Mouse (Mus musculus): Measurements from ENCODE around the gene Klf13.

The Klf13 gene

DNA sequence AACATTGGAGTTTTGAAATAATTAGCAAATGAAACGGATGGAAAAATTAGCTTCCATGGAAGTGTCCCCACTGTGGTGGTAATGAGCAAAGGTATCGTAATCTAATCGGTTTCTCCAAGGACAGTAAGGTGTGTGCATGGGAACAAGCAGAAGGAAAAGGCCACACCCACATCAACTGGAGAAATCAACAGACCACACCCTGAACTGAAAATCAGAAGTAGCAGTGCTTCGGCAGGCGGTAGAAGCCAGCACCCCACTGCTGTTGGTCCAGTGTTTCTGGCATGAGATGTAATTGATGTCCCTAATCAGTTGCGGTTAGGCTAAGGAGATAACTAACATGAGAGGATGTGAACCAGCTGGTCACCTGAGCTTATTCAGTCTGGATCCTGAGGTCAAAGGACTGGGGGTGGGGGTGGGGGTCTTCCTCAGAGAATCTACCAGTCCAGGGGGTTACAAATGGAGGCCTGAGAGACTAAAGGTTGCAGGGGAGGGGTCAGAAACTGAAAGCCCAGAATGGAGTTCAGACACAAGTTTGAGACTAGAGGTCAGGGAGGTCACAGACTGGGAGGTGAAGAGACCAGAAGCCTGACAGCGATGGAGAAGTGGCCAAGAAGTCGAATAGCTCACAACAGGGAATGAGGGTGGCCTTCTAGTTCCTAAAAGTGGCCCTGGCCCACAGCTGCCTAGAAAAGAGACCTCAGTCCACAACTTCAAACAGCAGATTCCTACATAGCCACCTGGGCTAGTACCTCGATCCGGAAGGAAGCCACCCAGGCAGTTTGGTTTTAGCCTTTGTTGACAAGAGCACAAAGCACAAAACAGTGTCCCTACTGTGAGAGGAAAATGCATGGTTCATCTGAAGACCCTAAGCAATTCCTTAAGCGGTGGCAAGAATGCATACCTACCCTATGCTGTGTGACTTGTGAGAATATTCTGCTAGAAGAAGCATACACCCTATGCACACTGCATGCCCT is 9.1 kb upstream of the Klf13 start:
- DNase-seq, result no peak

- DNase-seq, result no peak
These were observed 5.2 kb upstream of the Klf13 start for GRCm38 (mm10) chr7:63943946-63944345.

- DNase-seq, result no peak
These were observed 2.8 kb upstream of the Klf13 start for GRCm38 (mm10) chr7:63941501-63941900.

DNA sequence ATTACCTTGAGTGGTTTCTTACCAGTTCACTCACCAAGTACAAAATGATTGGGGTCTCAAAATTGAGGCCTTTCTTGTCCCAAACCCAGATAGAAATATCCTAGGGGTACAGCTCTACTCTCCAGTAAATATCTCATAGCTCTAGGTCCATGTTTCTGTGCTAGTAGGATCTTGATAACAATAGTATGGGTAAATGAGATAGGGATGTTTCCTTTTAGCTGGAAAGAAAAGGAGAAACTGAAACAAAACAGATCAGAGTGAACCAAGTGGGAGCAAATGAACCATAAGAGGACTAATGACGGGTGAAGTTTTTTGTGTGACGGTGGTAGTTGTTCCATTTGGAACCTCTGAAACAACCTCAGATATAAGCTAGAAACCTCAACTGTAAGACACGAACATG is 2.3 kb upstream of the Klf13 start:
- no peak for DNase-seq

- peak in 1 of 2 experiments; percentile 19 for DNase-seq
These were observed 1.6 kb upstream of the Klf13 start for GRCm38 (mm10) chr7:63940321-63940720.

DNA sequence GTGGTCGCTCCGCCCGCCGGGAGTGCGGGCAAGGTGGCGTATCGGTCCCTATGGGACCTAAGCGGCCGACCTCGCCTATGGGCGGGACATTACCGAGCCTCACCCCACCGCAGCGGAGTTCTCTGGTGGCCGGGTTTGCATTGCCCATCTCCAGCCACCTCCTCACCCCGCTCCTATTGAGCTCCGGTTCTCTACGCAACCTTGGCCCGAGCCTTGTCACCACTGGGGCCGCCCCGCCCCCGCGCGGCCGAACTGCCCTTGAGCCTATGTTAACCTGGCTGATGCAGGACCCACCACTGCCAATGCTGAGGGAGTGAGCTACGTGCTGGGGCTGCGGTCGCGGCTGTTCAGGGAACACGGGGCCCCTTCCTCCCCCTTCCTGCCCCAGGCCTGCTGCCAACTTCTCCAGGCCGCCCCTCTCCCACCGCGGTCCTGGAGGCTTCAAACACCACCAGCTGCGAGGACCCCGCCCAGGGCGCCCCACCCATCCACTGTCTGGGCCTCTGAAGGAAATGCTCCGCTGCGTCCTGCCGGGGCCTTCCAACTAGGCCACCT is 759 bp upstream of the Klf13 start:
- DNase-seq, result peak; percentile 84

DNA sequence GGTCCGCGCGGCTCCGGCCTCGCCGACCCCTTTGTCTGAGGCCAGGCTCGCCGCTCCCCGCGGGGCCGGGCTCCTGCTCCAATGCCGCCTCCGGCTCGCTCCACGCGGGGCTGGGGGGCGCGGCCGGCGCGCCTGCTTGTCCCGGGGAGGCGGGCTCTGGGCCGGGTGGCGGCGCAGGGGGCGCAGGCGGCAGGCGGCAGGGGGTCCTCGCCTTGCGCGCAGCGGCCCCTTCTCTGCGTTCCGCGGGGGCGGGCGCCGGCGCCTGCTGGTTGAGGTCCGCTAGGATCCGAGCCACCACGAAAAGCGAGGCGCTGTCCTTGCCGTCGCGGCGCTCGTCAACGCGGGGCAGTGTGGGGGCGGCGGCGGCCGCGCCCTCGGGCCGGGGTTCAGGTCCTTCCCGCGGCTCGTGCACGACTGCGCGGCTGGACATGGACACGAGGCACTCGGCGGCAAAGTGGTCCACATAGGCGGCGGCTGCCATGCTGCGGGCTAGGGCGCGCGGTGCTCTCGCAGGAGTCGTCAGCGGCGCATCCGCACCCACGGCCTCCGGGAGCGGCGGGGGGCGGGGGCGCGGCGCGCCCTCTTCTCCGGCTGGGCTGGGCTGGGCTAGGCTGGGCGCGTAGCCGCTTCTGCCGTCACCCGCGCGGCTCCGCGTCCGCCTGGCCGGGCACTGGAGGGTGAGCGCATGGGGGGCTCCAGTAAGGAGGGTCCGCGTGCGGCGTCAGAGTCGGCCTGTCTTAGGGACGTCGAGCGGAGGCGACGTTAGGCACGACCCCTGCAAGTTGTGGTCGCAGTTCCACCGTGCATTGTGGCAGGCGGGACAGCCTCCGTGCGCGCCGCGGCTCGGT is 425 bp downstream of the Klf13 start:
- peak; percentile 70 to 74 for DNase-seq

- DNase-seq, result peak; percentile 82 to 86
These were observed 1.3 kb downstream of the Klf13 start for GRCm38 (mm10) chr7:63937236-63938065.

GRCm38 (mm10) chr7:63936986-63937235 is 1.8 kb downstream of the Klf13 start:
- DNase-seq, result no peak

- peak; percentile 79 to 85 for DNase-seq
These were observed 2.3 kb downstream of the Klf13 start for GRCm38 (mm10) chr7:63936188-63936985.

DNA sequence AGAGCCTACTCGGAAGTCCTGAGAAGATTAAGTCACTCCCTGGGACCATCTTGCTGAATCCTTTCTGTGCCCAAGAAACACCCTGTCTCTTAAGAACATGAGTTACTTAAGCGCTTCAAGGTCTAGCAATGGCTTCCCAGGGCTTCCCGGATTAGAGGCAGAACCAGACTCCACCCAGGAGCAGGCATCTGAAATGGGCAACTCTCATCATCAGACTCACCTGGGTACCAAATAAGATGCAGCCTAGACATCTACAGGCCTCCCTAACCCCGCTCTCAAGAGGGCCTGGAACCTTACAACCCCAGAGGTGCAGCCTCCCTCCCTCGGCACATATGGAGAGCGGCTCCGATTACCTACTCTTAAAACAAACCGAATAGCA is 2.9 kb downstream of the Klf13 start:
- DNase-seq, result peak in 1 of 2 experiments; percentile 44

- DNase-seq, result peak in 1 of 2 experiments; percentile 60
These were observed 4.2 kb downstream of the Klf13 start for GRCm38 (mm10) chr7:63934530-63934929.

- no peak for DNase-seq
These were observed 4.8 kb downstream of the Klf13 start for GRCm38 (mm10) chr7:63933905-63934304.

- DNase-seq, result no peak
These were observed 6.3 kb downstream of the Klf13 start for GRCm38 (mm10) chr7:63932461-63932860.

DNA sequence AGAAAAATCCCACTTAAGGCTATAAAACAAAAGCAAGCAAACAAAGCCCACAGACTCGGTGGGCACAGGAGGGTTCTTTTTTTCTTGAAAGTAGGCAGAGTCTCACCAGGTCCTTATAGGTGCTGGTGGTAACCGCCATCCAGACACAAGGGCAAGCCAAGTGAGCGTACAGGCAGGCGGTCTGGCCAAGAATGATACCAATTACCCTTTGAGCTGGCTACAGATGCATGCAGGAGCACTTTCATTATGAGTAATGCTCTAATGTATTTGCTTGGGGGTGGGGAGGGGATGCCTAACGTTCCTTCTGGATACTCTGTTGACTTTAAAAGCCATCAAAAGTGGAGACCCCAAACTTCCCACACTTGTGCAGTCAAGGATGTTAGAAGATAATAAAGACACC is 7.9 kb downstream of the Klf13 start:
- no peak for DNase-seq

DNA sequence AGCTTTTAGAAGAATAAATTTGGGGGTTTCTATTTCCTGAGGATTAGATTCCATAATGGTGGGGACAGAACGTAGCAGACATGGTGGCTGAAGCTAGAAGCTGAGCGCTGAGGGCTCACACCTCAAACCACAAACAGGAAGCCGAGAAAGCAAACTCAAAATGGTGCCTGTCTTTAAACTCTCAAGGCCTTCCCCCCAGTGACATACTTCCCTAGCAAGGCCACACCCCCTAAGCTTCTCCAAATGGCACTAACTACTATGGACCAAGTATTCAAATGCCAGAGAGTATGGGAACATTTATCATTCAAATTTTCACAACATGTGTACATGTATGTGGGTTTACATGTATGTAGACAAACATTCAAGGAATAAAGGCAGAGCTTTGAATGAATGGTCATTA is 8.6 kb downstream of the Klf13 start:
- peak in 1 of 2 experiments; percentile 8 for DNase-seq

- peak; percentile 68 to 72 for DNase-seq
These were observed 9.6 kb downstream of the Klf13 start for GRCm38 (mm10) chr7:63929080-63929479.

- peak in 1 of 2 experiments; percentile 38 for DNase-seq
These were observed 11.6 kb downstream of the Klf13 start for GRCm38 (mm10) chr7:63927121-63927520.

- DNase-seq, result peak; percentile 51 to 57
These were observed 12.2 kb downstream of the Klf13 start for GRCm38 (mm10) chr7:63926492-63926891.

- DNase-seq, result peak in 1 of 2 experiments; percentile 41
These were observed 13.0 kb downstream of the Klf13 start for GRCm38 (mm10) chr7:63925413-63926360.

Measured in cerebellum, postnatal 14 days (tissue).